ENCODE assay signal across 25 mouse cellular contexts in genomic region chr5:66765911-66766310, GRCm38 (mm10). TPM values are rescaled to one million over a fixed set of nuclear protein-coding genes. Genes with fewer than 3 reads are reported as not detected.
"Had no signal": no experiment of that assay in that cellular context is flagged by ENCODE, and none has a peak within 500 bp of the region (broad histone marks: within the 10 kb centered on the region; RNA-seq: fewer than 3 reads in every experiment).

No protein-coding gene starts in this region.

- DNase-seq: kidney, adult 2 months; kidney, postnatal 25 days; left cerebral cortex, postnatal 4 days; lung, adult 18-20 months; lung, postnatal 10 days; lung, postnatal 36 days; retina, postnatal 1 day; right cerebral cortex, postnatal 25 days; thymus, adult 18-20 months; thymus, postnatal 14 days; thymus, postnatal 4 days had no signal

- H3K27ac ChIP-seq: kidney, postnatal 0 days; layer of hippocampus, adult 2 months; limb, embryonic 12.5 days; limb, embryonic 15.5 days; liver, embryonic 12.5 days; liver, embryonic 15.5 days; lung, embryonic 15.5 days; midbrain, embryonic 10.5 days; midbrain, embryonic 13.5 days; neural tube, embryonic 13.5 days had no signal

- H3K9ac ChIP-seq: limb, embryonic 12.5 days; limb, embryonic 15.5 days; liver, embryonic 12.5 days; liver, embryonic 15.5 days; lung, embryonic 15.5 days; midbrain, embryonic 13.5 days; neural tube, embryonic 13.5 days had no signal

- H3K36me3 ChIP-seq: limb, embryonic 12.5 days; limb, embryonic 15.5 days; liver, embryonic 12.5 days; liver, embryonic 15.5 days; lung, embryonic 15.5 days; midbrain, embryonic 10.5 days; midbrain, embryonic 13.5 days; neural tube, embryonic 13.5 days had no signal

- ATAC-seq: liver, embryonic 12.5 days; midbrain, embryonic 13.5 days; midbrain, embryonic 16.5 days had no signal

- H3K27me3 ChIP-seq: limb, embryonic 12.5 days; limb, embryonic 15.5 days; liver, embryonic 12.5 days; liver, embryonic 15.5 days; lung, embryonic 15.5 days; megakaryocyte, embryonic 14.5 days; midbrain, embryonic 13.5 days; neural tube, embryonic 13.5 days had no signal

- H3K4me3 ChIP-seq: layer of hippocampus, adult 2 months; limb, embryonic 12.5 days; limb, embryonic 15.5 days; liver, embryonic 12.5 days; liver, embryonic 15.5 days; lung, embryonic 15.5 days; megakaryocyte, embryonic 14.5 days; midbrain, embryonic 10.5 days; midbrain, embryonic 13.5 days; myocyte; neural tube, embryonic 13.5 days had no signal

- H3K9me3 ChIP-seq: limb, embryonic 12.5 days; limb, embryonic 15.5 days; liver, embryonic 12.5 days; liver, embryonic 15.5 days; lung, embryonic 15.5 days; megakaryocyte, embryonic 14.5 days; midbrain, embryonic 10.5 days; midbrain, embryonic 13.5 days had no signal

- H3K4me2 ChIP-seq: limb, embryonic 12.5 days; limb, embryonic 15.5 days; liver, embryonic 12.5 days; liver, embryonic 15.5 days; lung, embryonic 15.5 days; midbrain, embryonic 13.5 days; neural tube, embryonic 13.5 days had no signal

- H3K4me1 ChIP-seq: liver, embryonic 12.5 days; liver, embryonic 15.5 days; megakaryocyte, embryonic 14.5 days; midbrain, embryonic 10.5 days; midbrain, embryonic 13.5 days had no signal

RNA-seq across cellular contexts. Expression of gene Limch1, which starts 20.3 kb away (rescaled TPM):
- total RNA-seq: monocyte, adult 5-6 weeks had no signal
